Mouse (Mus musculus): Measurements from ENCODE around the gene 4930535I16Rik. TPM values are rescaled to one million over a fixed set of nuclear protein-coding genes. Genes with fewer than 3 reads are reported as not detected.

Gene 4930535I16Rik
- polyA plus RNA-seq, 1 experiment from 2014 or later, result not detected

DNA sequence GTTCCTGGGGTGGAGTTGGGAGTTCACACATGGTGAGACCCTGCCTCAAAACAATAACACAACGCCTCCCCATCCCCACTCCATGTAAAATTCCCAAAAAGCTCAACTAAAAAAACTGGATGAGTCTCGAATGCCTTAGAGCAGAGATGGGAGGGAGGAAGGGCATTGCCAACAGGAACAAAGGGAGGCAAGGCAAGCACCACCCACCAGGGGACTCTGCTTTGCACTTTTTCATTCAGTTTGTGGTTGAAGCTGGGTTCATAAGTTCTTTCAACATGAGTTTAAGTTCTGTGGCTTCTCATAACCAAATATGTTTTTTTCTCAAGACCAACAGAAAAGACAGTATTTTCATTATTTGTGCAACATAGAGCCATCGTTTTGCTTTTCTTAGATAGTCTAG lies 14.4 kb downstream of the 4930535I16Rik start:
- H3K27me3 ChIP-seq, result no peaks in the 10 kb centered on the region
- ATAC-seq (replicated peaks; ENCODE audit: low FRiP score), result no peak
- H3K4me3 ChIP-seq (replicated peaks), result no peak overlapping the region
- no peaks in the 10 kb centered on the region for H3K36me3 ChIP-seq
- H3K9ac ChIP-seq, result no peak overlapping the region
- no peak overlapping the region for H3K4me2 ChIP-seq
- 82% methylated on average over 3 of the region's 3 CpGs for WGBS
- no peaks in the 10 kb centered on the region for H3K9me3 ChIP-seq (replicated peaks)
- H3K27ac ChIP-seq, result no peak overlapping the region
- peaks cover 9% of the 10 kb centered on the region for H3K4me1 ChIP-seq

DNA sequence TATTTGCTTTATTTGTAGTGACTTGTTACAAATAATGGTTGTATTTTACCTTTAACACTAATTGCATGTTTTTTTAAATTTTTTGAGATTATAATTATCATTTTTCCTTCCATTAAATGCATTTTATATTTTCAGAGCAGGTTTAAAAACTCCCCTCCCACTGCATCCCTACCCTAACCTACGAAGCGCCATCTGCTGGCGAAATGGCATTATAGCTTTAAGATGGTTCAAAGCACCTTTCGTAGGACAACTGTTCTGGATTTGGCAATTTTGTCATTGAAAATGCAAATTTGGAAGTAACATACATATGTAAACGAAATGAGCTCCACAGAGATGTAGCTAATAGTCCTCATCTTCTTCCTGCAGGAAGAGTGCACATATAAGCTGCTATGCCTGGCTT lies 19.1 kb downstream of the 4930535I16Rik start:
- no peak for ATAC-seq (replicated peaks; ENCODE audit: low FRiP score)
- 9% methylated on average over 5 of the region's 5 CpGs for WGBS
- H3K9ac ChIP-seq, result no peak overlapping the region
- H3K36me3 ChIP-seq, result no peaks in the 10 kb centered on the region
- H3K9me3 ChIP-seq (replicated peaks), result no peaks in the 10 kb centered on the region
- no peak overlapping the region for H3K4me2 ChIP-seq
- H3K4me1 ChIP-seq, result no peaks in the 10 kb centered on the region
- H3K27ac ChIP-seq, result no peak overlapping the region
- H3K27me3 ChIP-seq, result no peaks in the 10 kb centered on the region
- no peak overlapping the region for H3K4me3 ChIP-seq (replicated peaks)

DNA sequence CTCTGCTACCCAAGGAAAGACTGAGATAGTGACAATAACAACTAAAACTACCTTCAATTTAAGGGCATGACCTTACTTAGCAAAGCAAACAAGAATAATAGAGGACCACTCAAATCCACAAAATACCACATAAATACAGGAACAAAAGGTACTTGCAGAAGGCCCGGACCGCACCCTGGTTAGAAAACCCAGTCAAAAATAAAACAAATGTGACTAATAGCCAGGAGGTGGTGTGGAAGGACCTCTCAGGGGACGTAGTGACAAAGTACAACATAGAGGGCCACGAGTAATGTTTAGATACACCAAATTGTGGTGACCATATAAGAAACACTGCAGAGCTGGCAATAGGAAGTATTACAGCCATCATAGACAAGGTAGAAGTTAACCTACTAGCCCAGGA lies 23.5 kb downstream of the 4930535I16Rik start:
- 85% methylated on average over 4 of the region's 4 CpGs for WGBS
- H3K9me3 ChIP-seq (replicated peaks), result no peaks in the 10 kb centered on the region
- H3K27me3 ChIP-seq, result no peaks in the 10 kb centered on the region
- H3K27ac ChIP-seq, result no peak overlapping the region
- no peak overlapping the region for H3K4me2 ChIP-seq
- no peaks in the 10 kb centered on the region for H3K36me3 ChIP-seq
- no peaks in the 10 kb centered on the region for H3K4me1 ChIP-seq
- H3K4me3 ChIP-seq (replicated peaks), result no peak overlapping the region
- no peak for ATAC-seq (replicated peaks; ENCODE audit: low FRiP score)
- H3K9ac ChIP-seq, result no peak overlapping the region

DNA sequence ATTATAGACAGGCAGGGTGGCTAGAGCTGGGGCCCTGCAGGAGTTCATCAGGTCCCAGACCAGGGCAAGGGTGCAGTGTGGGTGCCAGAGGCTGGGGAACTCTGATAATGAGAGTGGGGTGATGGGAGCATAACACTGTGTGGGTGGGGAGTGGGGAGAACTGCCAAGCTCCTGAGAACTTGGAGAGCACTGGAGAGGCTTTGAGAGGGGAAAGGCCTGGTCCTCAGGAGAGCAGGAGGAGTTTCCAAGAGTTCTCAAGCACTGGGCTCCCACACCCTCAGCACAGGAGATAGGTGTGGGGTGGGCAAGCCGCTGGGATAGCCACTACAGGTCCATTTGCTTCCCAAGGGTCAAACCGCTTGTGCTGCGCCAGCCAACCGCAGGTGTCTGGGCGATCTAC lies 24.1 kb downstream of the 4930535I16Rik start:
- H3K27ac ChIP-seq, result no peak overlapping the region
- no peaks in the 10 kb centered on the region for H3K27me3 ChIP-seq
- no peak overlapping the region for H3K4me3 ChIP-seq (replicated peaks)
- H3K9ac ChIP-seq, result no peak overlapping the region
- ATAC-seq (replicated peaks; ENCODE audit: low FRiP score), result no peak
- H3K36me3 ChIP-seq, result no peaks in the 10 kb centered on the region
- no peak overlapping the region for H3K4me2 ChIP-seq
- no peaks in the 10 kb centered on the region for H3K4me1 ChIP-seq
- WGBS, result 87% methylated on average over 5 of the region's 5 CpGs
- no peaks in the 10 kb centered on the region for H3K9me3 ChIP-seq (replicated peaks)

Other genes with a start within 250 kb of the 4930535I16Rik start
- 38.1 and 41.2 TPM in 2 replicates for gene Macf1, start 233.7 kb downstream of the 4930535I16Rik start, polyA plus RNA-seq (2015; fragmentation: Nextera tagmentation; extraction: Ambion mirVana)
- gene Ndufs5, start 199.8 kb downstream of the 4930535I16Rik start, polyA plus RNA-seq (2015; fragmentation: Nextera tagmentation; extraction: Ambion mirVana), result 314 and 337 TPM in 2 replicates
- 42.5 and 46.8 TPM in 2 replicates for gene Akirin1, start 167.7 kb downstream of the 4930535I16Rik start, polyA plus RNA-seq (2015; fragmentation: Nextera tagmentation; extraction: Ambion mirVana)
- gene Rhbdl2, start 130.1 kb downstream of the 4930535I16Rik start, polyA plus RNA-seq (2015; fragmentation: Nextera tagmentation; extraction: Ambion mirVana), result 5.7 and 6.3 TPM in 2 replicates
- 0.17 TPM in 1 of 2 replicates, not detected in the other for gene 4933427I04Rik, start 58.3 kb downstream of the 4930535I16Rik start, polyA plus RNA-seq (2015; fragmentation: Nextera tagmentation; extraction: Ambion mirVana)
- 66.5 and 84.0 TPM in 2 replicates for gene Mycbp, start 13.2 kb downstream of the 4930535I16Rik start, polyA plus RNA-seq (2015; fragmentation: Nextera tagmentation; extraction: Ambion mirVana)
- gene Rragc, start 576 bp downstream of the 4930535I16Rik start, polyA plus RNA-seq (2015; fragmentation: Nextera tagmentation; extraction: Ambion mirVana), result 44.6 and 46.6 TPM in 2 replicates

Measured in kidney, embryonic 15.5 days (tissue).